In genomic region chr11:72308982-72309381, GRCm38 (mm10) we compare ENCODE assay signal across 37 mouse cellular contexts. TPM values are rescaled to one million over a fixed set of nuclear protein-coding genes. Genes with fewer than 3 reads are reported as not detected.
DNase-seq lines count a peak whose midpoint lies in the region; ATAC-seq and TF ChIP-seq lines count a peak whose summit lies in the region.
"Had no signal": no experiment of that assay in that cellular context is flagged by ENCODE, and none has a peak within 500 bp of the region (broad histone marks: within the 10 kb centered on the region; RNA-seq: fewer than 3 reads in every experiment).

No protein-coding gene starts in this region.

- H3K36me3 ChIP-seq in heart, embryonic 12.5 days: no peaks in the 10 kb centered on the region
- peaks cover 9% of the 10 kb centered on the region for H3K36me3 ChIP-seq in heart, adult 2 months (ENCODE audit: control insufficient read depth, insufficient read depth, low read length)
- H3K36me3 ChIP-seq in MEL (ENCODE audit: control insufficient read depth in 1 of 2, insufficient read depth in 2 of 2, low read length in 2 of 2): peaks cover 0 to 23% of the 10 kb centered on the region in 2 experiments; a peak in 2 of 4 replicates
- peaks cover 20% of the 10 kb centered on the region for H3K36me3 ChIP-seq in heart, postnatal 0 days (replicated peaks; ENCODE audit: control insufficient read depth, insufficient read depth, low read length)
- H3K36me3 ChIP-seq in midbrain, embryonic 14.5 days (ENCODE audit: control insufficient read depth, insufficient read depth, low read length): no peaks in the 10 kb centered on the region
- H3K36me3 ChIP-seq in forebrain, embryonic 11.5 days (ENCODE audit: control insufficient read depth, insufficient read depth, low read length): no peaks in the 10 kb centered on the region
- H3K36me3 ChIP-seq: forebrain, embryonic 10.5 days; hindbrain, embryonic 12.5 days; limb, embryonic 13.5 days; liver, embryonic 12.5 days; midbrain, embryonic 10.5 days; stomach, embryonic 15.5 days had no signal

- H3K79me2 ChIP-seq in heart, adult 2 months (replicated peaks; ENCODE audit: control insufficient read depth, insufficient read depth, low read length): no peaks in the 10 kb centered on the region
- no peaks in the 10 kb centered on the region for H3K79me2 ChIP-seq in MEL (ENCODE audit: control insufficient read depth, insufficient read depth, low read length, poor library complexity)

- intact Hi-C loops in heart, adult 2 months (cut with DNase I): no loop called here

- no peak for TF ChIP-seq POLR2A in heart, adult 2 months (IDR thresholded peaks at IDR 0.05; ENCODE audit: insufficient read depth, low read depth, low read length)
- no peak for TF ChIP-seq POLR2A in MEL (IDR thresholded peaks at IDR 0.05; ENCODE audit: control insufficient read depth in 1 of 2, insufficient read depth in 1 of 2, low read depth in 1 of 2, low read length in 2 of 2, poor library complexity in 1 of 2)

- H3K27ac ChIP-seq in heart, embryonic 12.5 days (ENCODE audit: poor library complexity, severe bottlenecking): no peak overlapping the region
- no peak overlapping the region for H3K27ac ChIP-seq in heart, adult 2 months
- H3K27ac ChIP-seq in MEL (ENCODE audit: control insufficient read depth, low read depth, low read length): no peak overlapping the region
- H3K27ac ChIP-seq in heart, postnatal 0 days (ENCODE audit: low read depth): no peak overlapping the region
- no peak overlapping the region for H3K27ac ChIP-seq in midbrain, embryonic 14.5 days (replicated peaks; ENCODE audit: low read depth, low read length)
- H3K27ac ChIP-seq in forebrain, embryonic 11.5 days (ENCODE audit: low read depth, low read length): no peak overlapping the region
- H3K27ac ChIP-seq: forebrain, embryonic 10.5 days; gastrocnemius, adult 2 months; hindbrain, embryonic 12.5 days; limb, embryonic 13.5 days; liver, embryonic 12.5 days; midbrain, embryonic 10.5 days; stomach, embryonic 15.5 days had no signal

- WGBS in heart, embryonic 12.5 days: 9% methylated on average over 2 of the region's 2 CpGs
- WGBS in heart, adult 2 months: 58% methylated on average over 2 of the region's 2 CpGs
- 20% methylated on average over 2 of the region's 2 CpGs for WGBS in heart, postnatal 0 days
- 77% methylated on average over 2 of the region's 2 CpGs for WGBS in midbrain, embryonic 14.5 days
- WGBS in forebrain, embryonic 11.5 days: 70% methylated on average over 2 of the region's 2 CpGs

- peak; percentile 6 for DNase-seq in adrenal gland, adult 2 months
- DNase-seq in adrenal gland, adult 8-10 months: no peak
- DNase-seq in heart, adult 2 months: no peak
- peak; percentile 82 for DNase-seq in MEL (ENCODE audit: low read depth, low spot score)
- peak; percentile 45 for DNase-seq in heart, postnatal 0 days (ENCODE audit: low spot score)
- no peak for DNase-seq in midbrain, embryonic 14.5 days
- no peak for DNase-seq in forebrain, embryonic 11.5 days (ENCODE audit: low spot score)
- DNase-seq: cerebellum, adult 8-10 months; cerebellum, postnatal 25 days; gastrocnemius, adult 2 months; gastrocnemius, postnatal 36 days; kidney, adult 9 months; kidney, postnatal 10 days; lung, adult 18-20 months; lung, postnatal 4 days; right cerebral cortex, postnatal 25 days had no signal

- no peak for TF ChIP-seq EP300 in heart, adult 2 months (IDR thresholded peaks at IDR 0.05; ENCODE audit: insufficient read depth, low read depth, low read length)
- peak; percentile 66 to 72; a peak in 3 of 4 replicates for TF ChIP-seq EP300 in MEL (IDR thresholded peaks at IDR 0.05; ENCODE audit: low read depth in 1 of 2, low read length in 2 of 2)
- TF ChIP-seq EP300 in heart, postnatal 0 days (IDR thresholded peaks at IDR 0.05; ENCODE audit: low read depth): no peak

- no peak for TF ChIP-seq RAD21 in MEL (IDR thresholded peaks at IDR 0.05; ENCODE audit: low read depth, low read length)

- no peaks in the 10 kb centered on the region for H3K9me3 ChIP-seq in heart, embryonic 12.5 days (replicated peaks)
- H3K9me3 ChIP-seq in MEL (replicated peaks; ENCODE audit: insufficient read depth, low read length): no peaks in the 10 kb centered on the region
- H3K9me3 ChIP-seq in heart, postnatal 0 days (replicated peaks; ENCODE audit: control insufficient read depth, low read length): no peaks in the 10 kb centered on the region
- no peaks in the 10 kb centered on the region for H3K9me3 ChIP-seq in midbrain, embryonic 14.5 days (ENCODE audit: control insufficient read depth, low read length)
- no peaks in the 10 kb centered on the region for H3K9me3 ChIP-seq in forebrain, embryonic 11.5 days (ENCODE audit: control insufficient read depth, low read length)
- H3K9me3 ChIP-seq: forebrain, embryonic 10.5 days; hindbrain, embryonic 12.5 days; limb, embryonic 13.5 days; liver, embryonic 12.5 days; midbrain, embryonic 10.5 days; stomach, embryonic 15.5 days had no signal

- peaks cover 11% of the 10 kb centered on the region for H3K4me1 ChIP-seq in heart, embryonic 12.5 days (replicated peaks)
- H3K4me1 ChIP-seq in heart, adult 2 months (ENCODE audit: control insufficient read depth, insufficient read depth, low read length): peaks cover 8% of the 10 kb centered on the region
- H3K4me1 ChIP-seq in MEL (ENCODE audit: control insufficient read depth in 1 of 2, insufficient read depth in 2 of 2, low read length in 2 of 2): peaks cover 6 to 31% of the 10 kb centered on the region in 2 experiments
- H3K4me1 ChIP-seq in heart, postnatal 0 days (ENCODE audit: control insufficient read depth, insufficient read depth): no peaks in the 10 kb centered on the region
- H3K4me1 ChIP-seq in midbrain, embryonic 14.5 days (ENCODE audit: control insufficient read depth, insufficient read depth, low read length): no peaks in the 10 kb centered on the region
- no peaks in the 10 kb centered on the region for H3K4me1 ChIP-seq in forebrain, embryonic 11.5 days (replicated peaks; ENCODE audit: control insufficient read depth, insufficient read depth, low read length)
- H3K4me1 ChIP-seq: hindbrain, embryonic 12.5 days; limb, embryonic 13.5 days; liver, embryonic 12.5 days had no signal

- H3K27me3 ChIP-seq in heart, embryonic 12.5 days (replicated peaks): peaks cover 17% of the 10 kb centered on the region
- H3K27me3 ChIP-seq in heart, adult 2 months (ENCODE audit: control insufficient read depth, insufficient read depth, low read length): no peaks in the 10 kb centered on the region
- no peaks in the 10 kb centered on the region for H3K27me3 ChIP-seq in MEL (ENCODE audit: control insufficient read depth in 1 of 2, insufficient read depth in 2 of 2, low read length in 2 of 2)
- peaks cover 9% of the 10 kb centered on the region for H3K27me3 ChIP-seq in heart, postnatal 0 days (ENCODE audit: control insufficient read depth, insufficient read depth, low read length)
- H3K27me3 ChIP-seq in midbrain, embryonic 14.5 days (ENCODE audit: control insufficient read depth, insufficient read depth, low read length): peaks cover 5% of the 10 kb centered on the region; the same call in 1 of the 2 replicates
- peaks cover 7% of the 10 kb centered on the region; the same call in 1 of the 2 replicates for H3K27me3 ChIP-seq in forebrain, embryonic 11.5 days (ENCODE audit: control insufficient read depth, insufficient read depth, low read length)
- H3K27me3 ChIP-seq: CH12.LX, Patski had no signal

- H3K4me3 ChIP-seq in heart, embryonic 12.5 days: no peak overlapping the region
- H3K4me3 ChIP-seq in heart, adult 2 months: no peak overlapping the region
- no peak overlapping the region for H3K4me3 ChIP-seq in MEL (ENCODE audit: control insufficient read depth in 1 of 2, insufficient read depth in 1 of 2, low read depth in 2 of 2, low read length in 2 of 2)
- no peak overlapping the region for H3K4me3 ChIP-seq in heart, postnatal 0 days (ENCODE audit: low read depth, low read length)
- no peak overlapping the region for H3K4me3 ChIP-seq in midbrain, embryonic 14.5 days (replicated peaks; ENCODE audit: low read depth, low read length)
- H3K4me3 ChIP-seq in forebrain, embryonic 11.5 days (ENCODE audit: low read depth, low read length): no peak overlapping the region
- H3K4me3 ChIP-seq: forebrain, embryonic 10.5 days; gastrocnemius, adult 2 months; hindbrain, embryonic 12.5 days; limb, embryonic 13.5 days; liver, embryonic 12.5 days; midbrain, embryonic 10.5 days; stomach, embryonic 15.5 days had no signal

- H3K4me2 ChIP-seq in heart, embryonic 12.5 days: no peak overlapping the region
- H3K4me2 ChIP-seq in heart, postnatal 0 days (ENCODE audit: low read depth, low read length): no peak overlapping the region
- H3K4me2 ChIP-seq in midbrain, embryonic 14.5 days (ENCODE audit: low read length): no peak overlapping the region
- no peak overlapping the region for H3K4me2 ChIP-seq in forebrain, embryonic 11.5 days (ENCODE audit: low read depth, low read length, severe bottlenecking)
- H3K4me2 ChIP-seq: hindbrain, embryonic 12.5 days; limb, embryonic 13.5 days; liver, embryonic 12.5 days; stomach, embryonic 15.5 days had no signal

- peak; percentile 82 for ATAC-seq in heart, embryonic 12.5 days (ENCODE audit: insufficient number of reproducible peaks, low FRiP score)
- peak; percentile 39 for ATAC-seq in heart, postnatal 0 days (ENCODE audit: insufficient read depth, low read depth)
- no peak for ATAC-seq in midbrain, embryonic 14.5 days (ENCODE audit: low FRiP score, low TSS enrichment)
- ATAC-seq in forebrain, embryonic 11.5 days (replicated peaks; ENCODE audit: low FRiP score): no peak
- ATAC-seq: forebrain, embryonic 16.5 days; intestine, postnatal 0 days; liver, embryonic 12.5 days; lung, postnatal 0 days; midbrain, embryonic 16.5 days; Patski had no signal

- H3K9ac ChIP-seq in heart, embryonic 12.5 days: no peak overlapping the region
- no peak overlapping the region for H3K9ac ChIP-seq in heart, adult 2 months (ENCODE audit: low read depth, low read length)
- no peak overlapping the region for H3K9ac ChIP-seq in MEL (ENCODE audit: control insufficient read depth, low read depth, low read length, poor library complexity, severe bottlenecking)
- no peak overlapping the region for H3K9ac ChIP-seq in heart, postnatal 0 days (replicated peaks; ENCODE audit: low read depth, low read length)
- no peak overlapping the region for H3K9ac ChIP-seq in midbrain, embryonic 14.5 days (replicated peaks; ENCODE audit: low read length)
- H3K9ac ChIP-seq in forebrain, embryonic 11.5 days (ENCODE audit: low read length): no peak overlapping the region
- H3K9ac ChIP-seq: hindbrain, embryonic 12.5 days; limb, embryonic 13.5 days; liver, embryonic 12.5 days; stomach, embryonic 15.5 days had no signal

- no peak for TF ChIP-seq CTCF in heart, adult 2 months (IDR thresholded peaks at IDR 0.05)
- TF ChIP-seq CTCF in MEL (IDR thresholded peaks at IDR 0.05 in 2 of 3, conservative IDR thresholded peaks at IDR 0.05 in 1 of 3; ENCODE audit: control insufficient read depth in 1 of 3, insufficient read depth in 1 of 3, low read depth in 2 of 3, low read length in 3 of 3, poor library complexity in 1 of 3, severe bottlenecking in 1 of 3): no peak
- no peak for TF ChIP-seq CTCF in heart, postnatal 0 days (IDR thresholded peaks at IDR 0.05; ENCODE audit: low read depth)

RNA-seq across cellular contexts. Expression of gene Fbxo39, which starts 5.3 kb away (rescaled TPM):
- not detected for total RNA-seq in adrenal gland, adult 2 months (2021)
- 0.06 TPM in 1 of 2 replicates, not detected in the other for polyA plus RNA-seq in adrenal gland, adult 2 months (2012; rRNA removed)
- total RNA-seq in adrenal gland, adult 8-10 months (2022): not detected
- polyA plus RNA-seq in heart, embryonic 12.5 days (2016; fragmentation: Nextera tagmentation; extraction: Ambion mirVana): not detected in 2 replicates
- total RNA-seq in heart, adult 2 months (2021): not detected
- polyA plus RNA-seq in heart, adult 2 months (2012; rRNA removed): 0.23 TPM in 2 replicates
- not detected in 2 replicates for total RNA-seq in MEL (2012; rRNA removed)
- not detected for polyA plus RNA-seq in MEL (2012; ENCODE audit: insufficient read depth in 1 of 2, insufficient read length in 2 of 2, low read depth in 1 of 2, low replicate concordance in 2 of 2, missing spikeins in 1 of 2)
- not detected in 2 replicates for total RNA-seq in heart, postnatal 0 days (2014; rRNA removed; ENCODE audit: low replicate concordance)
- polyA plus RNA-seq in heart, postnatal 0 days (2015; fragmentation: Nextera tagmentation; extraction: Ambion mirVana): not detected in 2 replicates
- polyA plus RNA-seq in midbrain, embryonic 14.5 days (2014; fragmentation: Nextera tagmentation; extraction: Ambion mirVana): not detected in 2 replicates
- not detected in 2 replicates for polyA plus RNA-seq in forebrain, embryonic 11.5 days (2014; fragmentation: Nextera tagmentation; extraction: Ambion mirVana)
- total RNA-seq: adrenal gland, postnatal 4 days; CH12.LX; gastrocnemius, adult 2 months; gastrocnemius, postnatal 36 days; layer of hippocampus, postnatal 10 days; left cerebral cortex, adult 18-20 months; left cerebral cortex, postnatal 36 days had no signal
- polyA plus RNA-seq: C2C12; embryonic facial prominence, embryonic 11.5 days; forebrain, embryonic 10.5 days; forebrain, embryonic 16.5 days; hindbrain, embryonic 12.5 days; intestine, postnatal 0 days; limb, embryonic 13.5 days; liver, embryonic 12.5 days; lung, postnatal 0 days; midbrain, embryonic 10.5 days; midbrain, embryonic 16.5 days; neural tube, embryonic 11.5 days; Patski; stomach, embryonic 15.5 days had no signal

RNA-seq across cellular contexts. Expression of gene Xaf1, which starts 7.6 kb away (rescaled TPM):
- total RNA-seq in adrenal gland, adult 2 months (2021): 10 to 100 TPM; 22.3 to 28.9 TPM
- polyA plus RNA-seq in adrenal gland, adult 2 months (2012; rRNA removed): 26.9 and 28.1 TPM in 2 replicates
- total RNA-seq in adrenal gland, adult 8-10 months (2022): 10 to 100 TPM; 20.7 to 26.4 (median 25.5) TPM
- polyA plus RNA-seq in heart, embryonic 12.5 days (2016; fragmentation: Nextera tagmentation; extraction: Ambion mirVana): 6.2 and 6.8 TPM in 2 replicates
- total RNA-seq in heart, adult 2 months (2021): 10 to 100 TPM in 1 of 2 experiments, 1 to 10 TPM in 1; 9.7 to 10.6 TPM
- 21.8 and 52.4 TPM in 2 replicates for polyA plus RNA-seq in heart, adult 2 months (2012; rRNA removed)
- 0.56 and 1.0 TPM in 2 replicates for total RNA-seq in MEL (2012; rRNA removed)
- polyA plus RNA-seq in MEL (2012; ENCODE audit: insufficient read depth in 1 of 2, insufficient read length in 2 of 2, low read depth in 1 of 2, low replicate concordance in 2 of 2, missing spikeins in 1 of 2): 1 to 10 TPM in 1 of 2 experiments, not detected in 1; 1.8 TPM
- total RNA-seq in heart, postnatal 0 days (2014; rRNA removed; ENCODE audit: low replicate concordance): 2.6 and 3.4 TPM in 2 replicates
- polyA plus RNA-seq in heart, postnatal 0 days (2015; fragmentation: Nextera tagmentation; extraction: Ambion mirVana): 12.7 and 19.2 TPM in 2 replicates
- 1.1 and 3.3 TPM in 2 replicates for polyA plus RNA-seq in midbrain, embryonic 14.5 days (2014; fragmentation: Nextera tagmentation; extraction: Ambion mirVana)
- polyA plus RNA-seq in forebrain, embryonic 11.5 days (2014; fragmentation: Nextera tagmentation; extraction: Ambion mirVana): 1.4 and 2.4 TPM in 2 replicates

RNA-seq across cellular contexts. Expression of gene Slc13a5, which starts 42.0 kb away (rescaled TPM):
- total RNA-seq in adrenal gland, adult 2 months (2021): under 1 TPM; 0.20 to 0.38 TPM
- polyA plus RNA-seq in adrenal gland, adult 2 months (2012; rRNA removed): 0.08 and 0.12 TPM in 2 replicates
- total RNA-seq in adrenal gland, adult 8-10 months (2022): under 1 TPM in 3 of 4 experiments, not detected in 1; 0.18 to 0.35 (median 0.35) TPM
- polyA plus RNA-seq in heart, embryonic 12.5 days (2016; fragmentation: Nextera tagmentation; extraction: Ambion mirVana): 0.17 and 0.36 TPM in 2 replicates
- total RNA-seq in heart, adult 2 months (2021): not detected
- polyA plus RNA-seq in heart, adult 2 months (2012; rRNA removed): 0.06 and 0.09 TPM in 2 replicates
- not detected in 2 replicates for total RNA-seq in MEL (2012; rRNA removed)
- not detected for polyA plus RNA-seq in MEL (2012; ENCODE audit: insufficient read depth in 1 of 2, insufficient read length in 2 of 2, low read depth in 1 of 2, low replicate concordance in 2 of 2, missing spikeins in 1 of 2)
- total RNA-seq in heart, postnatal 0 days (2014; rRNA removed; ENCODE audit: low replicate concordance): not detected in 2 replicates
- polyA plus RNA-seq in heart, postnatal 0 days (2015; fragmentation: Nextera tagmentation; extraction: Ambion mirVana): not detected in 2 replicates
- polyA plus RNA-seq in midbrain, embryonic 14.5 days (2014; fragmentation: Nextera tagmentation; extraction: Ambion mirVana): 1.0 and 2.0 TPM in 2 replicates
- not detected in 2 replicates for polyA plus RNA-seq in forebrain, embryonic 11.5 days (2014; fragmentation: Nextera tagmentation; extraction: Ambion mirVana)
- total RNA-seq: CH12.LX; gastrocnemius, adult 2 months; gastrocnemius, postnatal 36 days had no signal
- polyA plus RNA-seq: embryonic facial prominence, embryonic 11.5 days; forebrain, embryonic 10.5 days; liver, embryonic 12.5 days; lung, postnatal 0 days had no signal

RNA-seq across cellular contexts. Expression of gene Tekt1, which starts 53.3 kb away (rescaled TPM):
- total RNA-seq in adrenal gland, adult 2 months (2021): under 1 TPM; 0.21 to 0.86 TPM
- polyA plus RNA-seq in adrenal gland, adult 2 months (2012; rRNA removed): 0.07 and 0.17 TPM in 2 replicates
- total RNA-seq in adrenal gland, adult 8-10 months (2022): 1 to 10 TPM in 1 of 4 experiments, under 1 TPM in 2, not detected in 1; 0.52 to 1.0 (median 0.55) TPM
- 0.32 and 0.85 TPM in 2 replicates for polyA plus RNA-seq in heart, embryonic 12.5 days (2016; fragmentation: Nextera tagmentation; extraction: Ambion mirVana)
- not detected for total RNA-seq in heart, adult 2 months (2021)
- 0.49 TPM in 1 of 2 replicates, not detected in the other for polyA plus RNA-seq in heart, adult 2 months (2012; rRNA removed)
- total RNA-seq in MEL (2012; rRNA removed): not detected in 2 replicates
- polyA plus RNA-seq in MEL (2012; ENCODE audit: insufficient read depth in 1 of 2, insufficient read length in 2 of 2, low read depth in 1 of 2, low replicate concordance in 2 of 2, missing spikeins in 1 of 2): not detected
- total RNA-seq in heart, postnatal 0 days (2014; rRNA removed; ENCODE audit: low replicate concordance): not detected in 2 replicates
- polyA plus RNA-seq in heart, postnatal 0 days (2015; fragmentation: Nextera tagmentation; extraction: Ambion mirVana): 0.19 and 0.62 TPM in 2 replicates
- polyA plus RNA-seq in midbrain, embryonic 14.5 days (2014; fragmentation: Nextera tagmentation; extraction: Ambion mirVana): 6.9 and 9.0 TPM in 2 replicates
- 5.2 and 5.3 TPM in 2 replicates for polyA plus RNA-seq in forebrain, embryonic 11.5 days (2014; fragmentation: Nextera tagmentation; extraction: Ambion mirVana)
- total RNA-seq: neutrophil, adult 5-6 weeks had no signal
- polyA plus RNA-seq: C2C12, Patski had no signal

Comparison
In these comparisons a context has a peak if more than half of its experiments do, and no peak if none do; other contexts are left out.
1. DNase-seq: peak in adrenal gland, adult 2 months (single experiment), MEL (single experiment) and heart, postnatal 0 days (single experiment); none in adrenal gland, adult 8-10 months (single experiment), heart, adult 2 months (0 of 2), midbrain, embryonic 14.5 days (single experiment) and forebrain, embryonic 11.5 days (single experiment).
2. ATAC-seq: peak in heart, embryonic 12.5 days (single experiment) and heart, postnatal 0 days (single experiment); none in midbrain, embryonic 14.5 days (single experiment) and forebrain, embryonic 11.5 days (single experiment).